Mouse (Mus musculus): ENCODE measurements around the gene Zkscan2. TPM values are rescaled to one million over a fixed set of nuclear protein-coding genes. Genes with fewer than 3 reads are reported as not detected.

The Zkscan2 gene
- polyA plus RNA-seq, 1 experiment, result 0.42 TPM

- TF ChIP-seq CTCF (IDR thresholded peaks at IDR 0.05; ENCODE audit: control insufficient read depth, insufficient read depth, low read length) (no peak), POLR2A (IDR thresholded peaks at IDR 0.05; ENCODE audit: borderline replicate concordance, control insufficient read depth, low read depth, low read length) (no peak)
- H3K4me1 ChIP-seq (ENCODE audit: control insufficient read depth, insufficient read depth, low read length), result no peaks in the 10 kb centered on the region
- WGBS, result 71% methylated on average over 5 of the region's 5 CpGs
Measured at GRCm38 (mm10) chr7:123487703-123488102, 12.5 kb downstream of the Zkscan2 start.

DNA sequence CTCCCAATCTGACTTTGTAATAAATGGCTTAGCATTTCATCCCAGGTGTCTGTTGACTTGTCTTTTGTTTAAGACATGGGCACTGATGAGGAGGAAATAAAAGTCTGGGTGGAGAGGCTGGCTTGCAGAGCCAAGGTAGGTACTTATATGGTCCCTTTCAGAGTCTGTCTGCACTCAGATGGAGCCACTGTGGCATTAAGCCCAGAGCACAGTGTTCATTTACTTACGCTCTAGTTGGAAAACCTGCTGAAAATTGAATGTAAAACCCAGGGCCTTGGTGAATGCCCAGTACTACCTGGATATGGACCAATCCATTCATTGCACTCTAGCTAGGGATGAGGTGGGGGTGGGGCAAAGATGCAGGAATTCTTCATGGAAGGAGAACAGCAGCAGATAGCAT, 32.3 kb downstream of the Zkscan2 start:
- 84% methylated on average over 1 of the region's 1 CpGs for WGBS
- TF ChIP-seq CTCF (IDR thresholded peaks at IDR 0.05; ENCODE audit: control insufficient read depth, insufficient read depth, low read length) (no peak), POLR2A (IDR thresholded peaks at IDR 0.05; ENCODE audit: borderline replicate concordance, control insufficient read depth, low read depth, low read length) (no peak)
- Histone ChIP-seq H3K4me1 (ENCODE audit: control insufficient read depth, insufficient read depth, low read length) (no peaks in the 10 kb centered on the region), H3K27ac (ENCODE audit: control insufficient read depth, insufficient read depth, low read depth, low read length, poor library complexity) (no peak overlapping the region), H3K4me3 (replicated peaks; ENCODE audit: control insufficient read depth, low read depth, low read length) (no peak overlapping the region)

More at GRCm38 (mm10) chr7:123487703-123488102, 12.5 kb downstream of the Zkscan2 start:
- Histone ChIP-seq H3K27ac (ENCODE audit: control insufficient read depth, insufficient read depth, low read depth, low read length, poor library complexity) (no peak overlapping the region), H3K4me3 (replicated peaks; ENCODE audit: control insufficient read depth, low read depth, low read length) (no peak overlapping the region)

DNA sequence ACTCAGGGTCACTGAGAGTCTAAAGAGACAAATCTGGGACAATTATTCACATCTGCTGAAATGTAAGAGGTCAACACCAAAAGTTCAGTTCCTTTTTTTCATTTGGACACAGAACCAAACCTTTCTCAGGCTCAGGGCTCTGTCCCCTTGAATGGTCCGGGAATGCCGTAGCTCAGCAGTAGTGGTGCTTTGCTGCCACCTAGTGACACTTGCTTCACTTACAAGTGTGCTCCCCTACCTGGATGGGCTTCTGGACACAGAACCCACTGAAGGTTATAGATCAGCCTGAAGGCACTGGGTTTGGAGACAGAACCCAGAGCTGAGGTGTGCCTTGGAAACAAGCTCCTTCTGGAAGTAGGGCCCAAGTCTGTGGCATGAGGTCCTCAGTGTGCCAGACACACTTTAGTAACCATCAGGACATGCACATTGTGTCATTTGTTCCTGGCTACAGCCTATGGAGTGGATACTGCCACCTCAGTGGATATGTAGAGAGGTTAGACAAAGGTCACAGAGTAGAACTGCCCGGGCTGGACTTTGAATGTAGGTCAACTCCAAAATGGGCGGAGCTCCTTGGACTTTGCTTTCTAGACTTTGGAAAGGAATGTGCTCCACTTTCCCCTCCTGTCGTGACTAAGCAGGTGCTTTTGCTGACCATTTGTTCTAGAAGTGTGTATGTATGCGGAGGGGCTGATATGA, 34.4 kb downstream of the Zkscan2 start:
- H3K4me1 ChIP-seq (ENCODE audit: control insufficient read depth, insufficient read depth, low read length), result no peaks in the 10 kb centered on the region
- WGBS, result 33% methylated on average over 6 of the region's 6 CpGs
- TF ChIP-seq POLR2A (IDR thresholded peaks at IDR 0.05; ENCODE audit: borderline replicate concordance, control insufficient read depth, low read depth, low read length), result no peak
- peak; percentile 95 for TF ChIP-seq CTCF (IDR thresholded peaks at IDR 0.05; ENCODE audit: control insufficient read depth, insufficient read depth, low read length)
- no peak overlapping the region for H3K27ac ChIP-seq (ENCODE audit: control insufficient read depth, insufficient read depth, low read depth, low read length, poor library complexity)
- no peak overlapping the region for H3K4me3 ChIP-seq (replicated peaks; ENCODE audit: control insufficient read depth, low read depth, low read length)

DNA sequence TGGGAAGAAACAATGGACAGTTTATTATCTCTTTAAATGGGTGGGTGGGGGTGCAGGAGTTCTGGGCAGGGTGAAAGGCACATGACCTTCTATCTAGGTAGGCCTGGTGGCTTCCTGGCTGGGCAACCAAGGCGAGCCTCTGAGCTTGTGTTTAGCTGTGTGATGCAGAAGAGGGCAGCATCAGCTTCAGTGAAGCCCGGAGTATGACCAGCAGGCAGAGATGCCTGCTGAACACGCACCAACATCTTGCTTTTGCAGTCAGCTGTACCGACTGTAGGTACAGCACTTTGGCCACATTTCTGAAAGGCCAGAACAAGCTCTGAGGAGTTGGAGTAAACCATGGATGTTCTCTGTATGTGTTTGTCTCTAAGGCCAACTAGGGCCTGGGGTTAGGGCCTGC, 36.7 kb downstream of the Zkscan2 start:
- H3K4me3 ChIP-seq (replicated peaks; ENCODE audit: control insufficient read depth, low read depth, low read length), result no peak overlapping the region

GRCm38 (mm10) chr7:123462070-123462501, 38.2 kb downstream of the Zkscan2 start, which contains the start of gene Aqp8:
Aqp8 (plus strand) TSS chr7:123462291.
- WGBS, result 46% methylated on average over 9 of the region's 9 CpGs
- no peak within 1 kb of the TSS for H3K27ac ChIP-seq (ENCODE audit: control insufficient read depth, insufficient read depth, low read depth, low read length, poor library complexity)
- no peaks in the 10 kb centered on the region for H3K4me1 ChIP-seq (ENCODE audit: control insufficient read depth, insufficient read depth, low read length)
- H3K4me3 ChIP-seq (replicated peaks; ENCODE audit: control insufficient read depth, low read depth, low read length), result no peak within 1 kb of the TSS
- no peak for TF ChIP-seq POLR2A (IDR thresholded peaks at IDR 0.05; ENCODE audit: borderline replicate concordance, control insufficient read depth, low read depth, low read length)
- no peak for TF ChIP-seq CTCF (IDR thresholded peaks at IDR 0.05; ENCODE audit: control insufficient read depth, insufficient read depth, low read length)

More for the DNA sequence above, 36.7 kb downstream of the Zkscan2 start:
- TF ChIP-seq CTCF (IDR thresholded peaks at IDR 0.05; ENCODE audit: control insufficient read depth, insufficient read depth, low read length) (no peak), POLR2A (IDR thresholded peaks at IDR 0.05; ENCODE audit: borderline replicate concordance, control insufficient read depth, low read depth, low read length) (no peak)
- WGBS, result 79% methylated on average over 4 of the region's 4 CpGs
- H3K27ac ChIP-seq (ENCODE audit: control insufficient read depth, insufficient read depth, low read depth, low read length, poor library complexity), result no peak overlapping the region
- H3K4me1 ChIP-seq (ENCODE audit: control insufficient read depth, insufficient read depth, low read length), result no peaks in the 10 kb centered on the region

GRCm38 (mm10) chr7:123461316-123461715, 38.9 kb downstream of the Zkscan2 start:
- Histone ChIP-seq H3K4me3 (replicated peaks; ENCODE audit: control insufficient read depth, low read depth, low read length) (no peak overlapping the region), H3K27ac (ENCODE audit: control insufficient read depth, insufficient read depth, low read depth, low read length, poor library complexity) (no peak overlapping the region), H3K4me1 (ENCODE audit: control insufficient read depth, insufficient read depth, low read length) (no peaks in the 10 kb centered on the region)
- TF ChIP-seq CTCF (IDR thresholded peaks at IDR 0.05; ENCODE audit: control insufficient read depth, insufficient read depth, low read length), result no peak
- no peak for TF ChIP-seq POLR2A (IDR thresholded peaks at IDR 0.05; ENCODE audit: borderline replicate concordance, control insufficient read depth, low read depth, low read length)
- 83% methylated on average over 4 of the region's 4 CpGs for WGBS

GRCm38 (mm10) chr7:123459247-123459646, 41.0 kb downstream of the Zkscan2 start:
- Histone ChIP-seq H3K4me1 (ENCODE audit: control insufficient read depth, insufficient read depth, low read length) (no peaks in the 10 kb centered on the region), H3K27ac (ENCODE audit: control insufficient read depth, insufficient read depth, low read depth, low read length, poor library complexity) (no peak overlapping the region), H3K4me3 (replicated peaks; ENCODE audit: control insufficient read depth, low read depth, low read length) (no peak overlapping the region)
- TF ChIP-seq CTCF (IDR thresholded peaks at IDR 0.05; ENCODE audit: control insufficient read depth, insufficient read depth, low read length), result no peak
- TF ChIP-seq POLR2A (IDR thresholded peaks at IDR 0.05; ENCODE audit: borderline replicate concordance, control insufficient read depth, low read depth, low read length), result no peak
- WGBS, result 52% methylated on average over 4 of the region's 4 CpGs

DNA sequence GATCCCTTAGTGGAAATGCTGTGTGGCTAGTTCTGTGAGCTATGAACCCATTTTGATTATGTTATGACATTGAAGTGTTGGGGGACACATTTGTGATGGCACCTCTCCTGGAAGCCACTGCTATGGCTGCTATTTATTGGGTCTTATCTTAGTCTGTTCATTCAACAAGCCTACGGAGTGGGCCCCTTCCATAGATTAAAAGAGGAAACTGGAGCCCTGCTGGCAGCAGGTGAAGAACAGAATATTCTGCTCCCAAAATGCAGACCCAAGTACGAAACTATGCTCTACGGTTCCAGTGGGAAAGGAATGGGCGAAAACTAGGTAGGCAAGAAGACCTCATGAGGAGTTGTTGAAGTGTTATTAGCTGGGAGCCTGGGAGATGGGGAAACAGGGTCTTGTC, 41.9 kb downstream of the Zkscan2 start:
- no peak for TF ChIP-seq POLR2A (IDR thresholded peaks at IDR 0.05; ENCODE audit: borderline replicate concordance, control insufficient read depth, low read depth, low read length)
- no peak for TF ChIP-seq CTCF (IDR thresholded peaks at IDR 0.05; ENCODE audit: control insufficient read depth, insufficient read depth, low read length)
- 77% methylated on average over 4 of the region's 4 CpGs for WGBS
- H3K4me1 ChIP-seq (ENCODE audit: control insufficient read depth, insufficient read depth, low read length), result no peaks in the 10 kb centered on the region
- no peak overlapping the region for H3K4me3 ChIP-seq (replicated peaks; ENCODE audit: control insufficient read depth, low read depth, low read length)
- no peak overlapping the region for H3K27ac ChIP-seq (ENCODE audit: control insufficient read depth, insufficient read depth, low read depth, low read length, poor library complexity)

Measured in bone marrow, adult 2 months (tissue).